Mouse (Mus musculus) heart, embryonic 15.5 days (tissue): ENCODE measurements around the gene Fam155a. TPM values are rescaled to one million over a fixed set of nuclear protein-coding genes. Genes with fewer than 3 reads are reported as not detected.

Experiments
- ATAC-seq: fragments of 200-750 bp; cut with Nextera tagmentation; replicated peaks from 2 replicates; pipeline ENCODE4 v1.8.0; 2017; ENCODE audit warnings: low read depth, moderate TSS enrichment; ENCODE audit not compliant: insufficient number of reproducible peaks, insufficient read depth, low FRiP score
- H3K27ac ChIP-seq: fragments of 300-500 bp; sonication (generic); 2 replicates; pipeline ENCODE4 v1.5.1; 2015; ENCODE audit warnings: mild to moderate bottlenecking, inconsistent platforms
- H3K27me3 ChIP-seq: fragments of 300-500 bp; sonication (generic); 2 replicates; pipeline ENCODE4 v1.6.1; 2015; ENCODE audit warnings: inconsistent platforms
- H3K36me3 ChIP-seq: fragments of 300-500 bp; sonication (generic); 2 replicates; pipeline ENCODE4 v1.6.1; 2015; ENCODE audit warnings: mild to moderate bottlenecking, inconsistent platforms
- H3K4me1 ChIP-seq: fragments of 300-500 bp; sonication (generic); replicated peaks from 2 replicates; pipeline ENCODE4 v1.6.1; 2015; ENCODE audit warnings: inconsistent platforms
- H3K4me2 ChIP-seq: fragments of 300-500 bp; sonication (generic); 2 replicates; pipeline ENCODE4 v1.6.1; 2015; ENCODE audit warnings: inconsistent platforms, mild to moderate bottlenecking, moderate library complexity
- H3K4me3 ChIP-seq: fragments of 300-500 bp; sonication (generic); 2 replicates; pipeline ENCODE4 v1.5.1; 2015; ENCODE audit warnings: mild to moderate bottlenecking, inconsistent platforms
- H3K9ac ChIP-seq: fragments of 300-500 bp; sonication (generic); 2 replicates; pipeline ENCODE4 v1.6.1; 2015; ENCODE audit warnings: mild to moderate bottlenecking, inconsistent platforms
- H3K9me3 ChIP-seq: fragments of 300-500 bp; sonication (generic); replicated peaks from 2 replicates; pipeline ENCODE4 v1.6.1; 2016; ENCODE audit warnings: inconsistent platforms
- WGBS: fragments of 180-500 bp; shearing (Covaris S2); methylation state at CpG from one replicate; pipeline ENCODE4 v1.1.7; 2015; ENCODE audit warnings: mixed read lengths; 5-methylcytosine and 5-hydroxymethylcytosine counted together
- polyA plus RNA-seq: library from polyadenylated mRNA; unstranded; fragments of >200 nt; fragmentation: Nextera tagmentation; extraction: Ambion mirVana; gene quantifications from 2 replicates; pipeline ENCODE4 v1.2.1, GENCODE M21; 2015

Gene Fam155a
- polyA plus RNA-seq, 1 experiment from 2014 or later: 0.05 TPM

DNA sequence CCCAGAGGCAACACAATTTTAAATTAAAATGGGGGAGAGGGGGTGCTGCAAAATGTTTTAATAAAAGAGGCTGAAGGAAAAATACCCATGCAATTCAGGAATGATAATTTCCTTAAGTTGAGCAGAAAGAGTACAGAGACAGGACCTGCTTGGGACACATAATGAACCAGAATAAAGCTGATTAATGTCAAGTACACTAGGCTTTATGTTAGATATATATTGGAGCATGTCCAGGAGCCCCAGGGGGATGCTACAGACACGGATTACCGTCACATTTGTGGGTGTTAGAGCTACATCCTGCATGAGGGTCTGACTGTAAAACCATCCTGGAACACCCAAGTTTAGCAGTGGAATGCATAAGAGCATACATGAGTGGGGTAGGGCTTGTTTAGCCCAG lies 223.4 kb downstream of the Fam155a start:
- ATAC-seq: no peak
- 46% methylated on average over 2 of the region's 2 CpGs for WGBS

GRCm38 (mm10) chr8:9546919-9547557 lies 223.9 kb downstream of the Fam155a start:
- H3K27me3 ChIP-seq: no peaks in the 10 kb centered on the region
- H3K27ac ChIP-seq: no peak overlapping the region
- no peaks in the 10 kb centered on the region for H3K36me3 ChIP-seq
- H3K4me3 ChIP-seq: no peak overlapping the region
- H3K9me3 ChIP-seq: no peaks in the 10 kb centered on the region
- H3K4me2 ChIP-seq: no peak overlapping the region
- ATAC-seq: no peak
- no peaks in the 10 kb centered on the region for H3K4me1 ChIP-seq
- WGBS: 67% methylated on average over 6 of the region's 6 CpGs
- no peak overlapping the region for H3K9ac ChIP-seq

More for the DNA sequence above, 223.4 kb downstream of the Fam155a start:
- Histone ChIP-seq H3K9ac (no peak overlapping the region), H3K4me2 (no peak overlapping the region), H3K9me3 (no peaks in the 10 kb centered on the region), H3K27me3 (no peaks in the 10 kb centered on the region), H3K27ac (no peak overlapping the region), H3K4me3 (no peak overlapping the region), H3K4me1 (no peaks in the 10 kb centered on the region), H3K36me3 (no peaks in the 10 kb centered on the region)

GRCm38 (mm10) chr8:9546429-9546828 lies 224.5 kb downstream of the Fam155a start:
- H3K36me3 ChIP-seq: no peaks in the 10 kb centered on the region
- no peak for ATAC-seq
- H3K4me1 ChIP-seq: no peaks in the 10 kb centered on the region
- H3K9me3 ChIP-seq: no peaks in the 10 kb centered on the region
- no peak overlapping the region for H3K4me2 ChIP-seq
- no peak overlapping the region for H3K4me3 ChIP-seq
- H3K27ac ChIP-seq: no peak overlapping the region
- WGBS: 60% methylated on average over 6 of the region's 6 CpGs
- H3K27me3 ChIP-seq: no peaks in the 10 kb centered on the region
- no peak overlapping the region for H3K9ac ChIP-seq

GRCm38 (mm10) chr8:9545665-9546064 lies 225.3 kb downstream of the Fam155a start:
- Histone ChIP-seq H3K27me3 (no peaks in the 10 kb centered on the region), H3K9me3 (no peaks in the 10 kb centered on the region), H3K4me1 (no peaks in the 10 kb centered on the region), H3K27ac (no peak overlapping the region), H3K9ac (no peak overlapping the region), H3K4me3 (no peak overlapping the region), H3K4me2 (no peak overlapping the region), H3K36me3 (no peaks in the 10 kb centered on the region)
- WGBS: 48% methylated on average over 2 of the region's 2 CpGs
- no peak for ATAC-seq

- no peaks in the 10 kb centered on the region for H3K36me3 ChIP-seq
- no peak overlapping the region for H3K4me2 ChIP-seq
- H3K27ac ChIP-seq: no peak overlapping the region
- no peak overlapping the region for H3K9ac ChIP-seq
- no peak for ATAC-seq
- H3K27me3 ChIP-seq: no peaks in the 10 kb centered on the region
- 76% methylated on average over 5 of the region's 5 CpGs for WGBS
- H3K9me3 ChIP-seq: no peaks in the 10 kb centered on the region
- no peak overlapping the region for H3K4me3 ChIP-seq
- H3K4me1 ChIP-seq: no peaks in the 10 kb centered on the region
Observed at GRCm38 (mm10) chr8:9535730-9536372, 235.1 kb downstream of the Fam155a start.

DNA sequence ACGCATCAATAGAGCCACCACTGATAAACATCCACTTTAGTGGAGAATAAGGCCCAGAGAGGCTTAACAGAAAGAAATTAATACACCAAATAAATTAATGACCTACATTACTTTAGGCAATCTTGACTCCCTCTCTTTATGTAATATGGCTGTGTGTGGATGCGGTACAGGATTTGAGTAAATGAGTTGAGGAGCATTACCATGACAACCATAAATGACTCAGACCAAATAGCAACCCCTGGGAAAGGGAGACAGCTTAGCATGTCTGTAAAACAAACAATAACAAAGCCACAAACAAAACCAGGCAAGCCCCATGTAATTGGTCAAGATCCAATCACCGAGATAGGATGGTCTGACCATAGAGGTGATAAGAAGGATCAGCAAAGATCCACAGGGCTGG lies 244.4 kb downstream of the Fam155a start:
- Histone ChIP-seq H3K4me1 (no peaks in the 10 kb centered on the region), H3K4me3 (no peak overlapping the region), H3K27ac (no peak overlapping the region), H3K4me2 (no peak overlapping the region), H3K9ac (no peak overlapping the region), H3K9me3 (no peaks in the 10 kb centered on the region), H3K27me3 (no peaks in the 10 kb centered on the region), H3K36me3 (no peaks in the 10 kb centered on the region)
- ATAC-seq: no peak
- WGBS: 77% methylated on average over 3 of the region's 3 CpGs

GRCm38 (mm10) chr8:9521577-9521976 lies 249.4 kb downstream of the Fam155a start:
- no peak for ATAC-seq
- H3K4me2 ChIP-seq: no peak overlapping the region
- no peaks in the 10 kb centered on the region for H3K4me1 ChIP-seq
- no peak overlapping the region for H3K9ac ChIP-seq
- no peaks in the 10 kb centered on the region for H3K27me3 ChIP-seq
- no peak overlapping the region for H3K27ac ChIP-seq
- H3K9me3 ChIP-seq: no peaks in the 10 kb centered on the region
- H3K36me3 ChIP-seq: no peaks in the 10 kb centered on the region
- WGBS: 66% methylated on average over 2 of the region's 2 CpGs
- no peak overlapping the region for H3K4me3 ChIP-seq

- H3K9me3 ChIP-seq: no peaks in the 10 kb centered on the region
- no peak for ATAC-seq
- H3K4me2 ChIP-seq: no peak overlapping the region
- H3K4me1 ChIP-seq: no peaks in the 10 kb centered on the region
- no peaks in the 10 kb centered on the region for H3K36me3 ChIP-seq
- WGBS: 56% methylated on average over 6 of the region's 6 CpGs
- H3K9ac ChIP-seq: no peak overlapping the region
- H3K27ac ChIP-seq: no peak overlapping the region
- H3K4me3 ChIP-seq: no peak overlapping the region
- no peaks in the 10 kb centered on the region for H3K27me3 ChIP-seq
Observed at GRCm38 (mm10) chr8:9500751-9501150, 270.2 kb downstream of the Fam155a start.

DNA sequence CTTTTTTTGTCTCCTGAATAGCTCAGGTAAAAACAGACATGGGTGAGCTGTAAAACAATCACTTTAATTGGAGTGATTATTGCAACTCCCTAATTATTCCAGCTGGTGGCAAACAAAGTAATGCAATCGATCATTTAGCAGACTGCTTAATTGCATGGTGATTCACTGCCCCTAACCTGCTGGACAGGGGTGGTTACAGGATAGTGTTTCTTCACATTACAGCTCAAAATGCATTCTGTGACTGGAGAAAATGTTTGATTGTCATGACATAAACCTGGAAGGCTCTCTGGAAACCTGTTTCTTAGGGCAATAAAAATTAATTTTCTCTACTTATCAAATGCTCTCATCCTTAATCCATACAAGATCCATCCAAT lies 276.7 kb downstream of the Fam155a start:
- WGBS: 53% methylated on average over 1 of the region's 1 CpGs
- Histone ChIP-seq H3K9ac (no peak overlapping the region), H3K4me2 (no peak overlapping the region), H3K36me3 (no peaks in the 10 kb centered on the region), H3K27ac (no peak overlapping the region), H3K4me3 (no peak overlapping the region), H3K4me1 (no peaks in the 10 kb centered on the region), H3K27me3 (no peaks in the 10 kb centered on the region), H3K9me3 (no peaks in the 10 kb centered on the region)
- no peak for ATAC-seq

GRCm38 (mm10) chr8:9493557-9494224 lies 277.3 kb downstream of the Fam155a start:
- Histone ChIP-seq H3K4me2 (no peak overlapping the region), H3K9me3 (no peaks in the 10 kb centered on the region), H3K27ac (no peak overlapping the region), H3K27me3 (no peaks in the 10 kb centered on the region), H3K36me3 (no peaks in the 10 kb centered on the region), H3K9ac (no peak overlapping the region), H3K4me1 (no peaks in the 10 kb centered on the region), H3K4me3 (no peak overlapping the region)
- 53% methylated on average over 8 of the region's 8 CpGs for WGBS
- no peak for ATAC-seq

- H3K4me2 ChIP-seq: no peak overlapping the region
- H3K9me3 ChIP-seq: no peaks in the 10 kb centered on the region
- no peak overlapping the region for H3K27ac ChIP-seq
- ATAC-seq: no peak
- H3K9ac ChIP-seq: no peak overlapping the region
- no peak overlapping the region for H3K4me3 ChIP-seq
- H3K4me1 ChIP-seq: no peaks in the 10 kb centered on the region
- no peaks in the 10 kb centered on the region for H3K36me3 ChIP-seq
- H3K27me3 ChIP-seq: no peaks in the 10 kb centered on the region
- WGBS: 69% methylated on average over 5 of the region's 5 CpGs
Observed at GRCm38 (mm10) chr8:9482565-9482964, 288.4 kb downstream of the Fam155a start.

GRCm38 (mm10) chr8:9471290-9471689 lies 299.7 kb downstream of the Fam155a start:
- Histone ChIP-seq H3K36me3 (no peaks in the 10 kb centered on the region), H3K27me3 (no peaks in the 10 kb centered on the region), H3K4me2 (no peak overlapping the region), H3K27ac (no peak overlapping the region), H3K9ac (no peak overlapping the region), H3K4me3 (no peak overlapping the region), H3K4me1 (no peaks in the 10 kb centered on the region), H3K9me3 (no peaks in the 10 kb centered on the region)
- 65% methylated on average over 5 of the region's 5 CpGs for WGBS
- ATAC-seq: no peak
